Mouse (Mus musculus) brain, embryonic 14.5 days (tissue): ENCODE results near the gene Perp.

Source experiments
- CTCF ChIP-seq: fragments of 200-500 bp; IDR thresholded peaks from 2 replicates; pipeline ENCODE4 v1.5.1; 2012; ENCODE audit warnings: inconsistent platforms, mild to moderate bottlenecking, moderate library complexity, borderline replicate concordance; ENCODE audit not compliant: insufficient read depth, insufficient read length; ENCODE audit errors: extremely low read depth
- POLR2A ChIP-seq: fragments of 200-500 bp; IDR thresholded peaks from 2 replicates; pipeline ENCODE4 v1.6.1; 2012; ENCODE audit warnings: mild to moderate bottlenecking, inconsistent platforms, borderline replicate concordance; ENCODE audit not compliant: poor library complexity, insufficient read depth, insufficient read length, severe bottlenecking; ENCODE audit errors: extremely low read depth

GRCm38 (mm10) chr10:18879160-18879559 lies 34.3 kb downstream of the Perp start:
- TF ChIP-seq CTCF (no peak), POLR2A (no peak)
